Mouse (Mus musculus): Measurements from ENCODE around the gene Vapa.

Gene Vapa

DNA sequence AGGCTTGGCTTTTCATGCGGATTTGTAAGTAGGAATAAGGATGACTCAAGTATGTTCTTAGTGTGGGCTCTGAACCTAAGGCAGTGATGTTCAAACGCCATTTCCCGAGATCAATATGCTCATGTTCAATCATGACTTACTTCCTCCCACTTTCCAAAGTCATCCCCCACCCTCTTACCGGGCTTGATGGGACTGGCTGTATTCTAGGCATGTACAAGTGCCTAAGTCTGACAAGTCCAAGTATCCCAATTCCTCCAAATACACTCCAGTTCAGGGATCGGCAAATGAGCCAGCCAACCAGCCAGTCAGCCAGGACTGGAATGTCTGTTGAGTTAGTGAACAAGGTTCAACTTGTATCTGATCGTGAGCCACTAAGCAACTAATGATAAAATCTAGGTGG is 12.9 kb upstream of the Vapa start:
- no peak for DNase-seq (ENCODE audit: extremely low read depth, insufficient read length, low spot score)

DNA sequence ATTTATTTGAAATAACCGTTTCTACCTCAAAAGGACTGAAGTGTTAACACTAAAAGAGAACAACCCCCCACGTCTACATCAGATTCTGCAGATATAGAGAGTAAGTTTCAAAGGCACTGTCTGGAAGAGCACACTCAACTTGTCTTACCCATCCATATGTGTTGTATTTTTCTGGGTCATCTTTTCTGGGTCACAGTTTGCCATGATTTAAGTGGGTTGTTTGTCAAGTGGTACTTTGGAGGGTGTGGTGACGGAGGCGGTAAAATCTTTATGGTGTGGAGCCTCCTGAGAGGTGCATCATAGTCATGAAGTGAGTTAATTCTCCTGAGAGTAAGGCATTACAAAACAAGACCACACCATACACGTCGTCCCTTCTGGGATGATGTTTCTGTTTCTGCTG is 12.2 kb upstream of the Vapa start:
- DNase-seq (ENCODE audit: extremely low read depth, insufficient read length, low spot score), result no peak

DNA sequence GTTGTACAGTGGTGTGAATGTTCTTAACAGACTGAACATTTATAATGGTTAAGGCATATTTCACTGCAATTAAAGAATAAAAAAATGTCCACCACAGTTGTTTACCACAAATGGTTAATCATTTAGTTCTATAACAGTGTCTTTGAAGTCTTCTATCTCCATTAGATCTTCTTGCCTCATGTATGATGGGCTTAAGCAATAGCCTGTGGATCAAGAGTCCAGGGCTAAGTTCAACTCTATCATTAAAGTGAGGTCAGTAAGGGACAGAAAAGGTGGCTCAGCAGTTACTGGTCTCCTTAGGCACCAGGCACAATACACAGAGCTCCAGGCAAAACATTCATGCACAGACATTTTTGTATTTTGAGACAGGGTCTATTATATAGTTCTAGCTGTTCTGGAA is 9.8 kb upstream of the Vapa start:
- DNase-seq (ENCODE audit: extremely low read depth, insufficient read length, low spot score), result no peak

DNA sequence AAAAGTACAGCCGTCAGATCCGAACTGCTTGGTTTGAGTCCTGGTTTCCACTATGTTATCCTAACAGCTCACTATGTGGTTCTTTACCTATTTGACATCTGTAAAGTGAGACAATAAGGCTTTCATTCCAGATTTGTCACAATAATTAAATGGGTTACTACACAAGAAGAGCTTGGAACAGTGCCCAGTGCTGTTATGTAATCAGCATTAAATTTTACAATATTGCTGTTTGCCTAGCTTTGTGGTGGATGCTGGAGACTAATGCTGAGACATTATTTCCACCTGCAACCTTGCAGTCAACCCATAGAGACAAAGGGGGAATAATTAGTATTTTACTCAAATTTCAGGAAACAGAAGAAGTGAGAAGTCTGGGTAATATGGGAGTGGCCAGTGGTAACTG is 5.1 kb upstream of the Vapa start:
- no peak for DNase-seq (ENCODE audit: extremely low read depth, insufficient read length, low spot score)

DNA sequence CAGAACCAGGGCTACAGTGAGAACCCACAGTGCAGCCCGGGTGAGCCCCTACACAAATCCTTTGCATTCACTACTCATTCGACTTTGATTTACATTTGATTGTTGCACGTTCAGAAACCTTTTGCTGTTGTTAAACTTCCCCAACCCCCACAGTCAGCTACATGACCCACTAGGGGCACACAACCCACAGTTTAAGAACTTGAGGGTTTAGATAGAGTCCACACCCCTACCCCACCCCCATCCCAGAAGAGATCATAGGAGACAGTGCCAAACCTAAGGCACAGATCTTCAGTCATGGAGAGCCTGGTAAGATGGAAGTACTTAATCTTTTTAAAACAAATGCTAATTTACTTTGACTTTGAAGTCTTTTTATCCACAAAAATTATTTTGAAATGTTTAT is 2.3 kb upstream of the Vapa start:
- DNase-seq (ENCODE audit: extremely low read depth, insufficient read length, low spot score), result no peak

DNA sequence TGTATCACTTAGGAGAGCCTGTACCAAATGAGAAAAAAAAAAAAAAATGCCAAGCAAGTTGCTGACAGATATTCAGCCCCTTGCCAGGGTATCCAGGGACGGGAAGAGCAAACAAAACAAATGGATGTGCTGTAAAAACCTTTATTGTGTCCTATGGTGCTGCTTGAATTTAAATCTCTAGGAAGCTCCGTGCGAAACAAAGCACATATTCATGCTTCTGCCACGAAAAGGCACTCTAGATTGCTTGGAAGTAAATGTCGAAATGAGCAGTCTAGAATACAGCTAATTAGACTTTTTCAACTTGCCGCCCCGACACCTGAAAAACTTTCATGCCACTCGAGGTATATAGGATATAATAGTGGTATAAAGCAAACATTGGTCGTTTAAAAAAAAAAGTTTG is 1.1 kb upstream of the Vapa start:
- no peak for DNase-seq (ENCODE audit: extremely low read depth, insufficient read length, low spot score)

DNA sequence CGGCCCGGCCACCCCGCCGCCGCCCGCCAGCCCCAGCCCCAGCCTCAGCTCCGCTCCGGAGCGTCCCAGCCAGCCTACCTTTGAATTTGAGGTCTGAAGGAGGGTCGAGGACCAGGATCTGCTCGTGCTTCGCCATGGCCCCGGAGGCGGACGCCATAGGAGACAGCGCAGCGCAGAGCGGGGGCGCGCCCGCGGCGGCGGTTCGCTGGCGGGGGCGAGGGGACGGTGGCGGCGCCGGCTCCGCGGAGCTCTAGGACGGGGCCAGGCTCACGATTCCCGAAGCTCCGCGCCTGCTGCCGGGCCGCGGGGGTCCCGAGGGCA is 253 bp downstream of the Vapa start:
- DNase-seq (ENCODE audit: extremely low read depth, insufficient read length, low spot score), result no peak

DNA sequence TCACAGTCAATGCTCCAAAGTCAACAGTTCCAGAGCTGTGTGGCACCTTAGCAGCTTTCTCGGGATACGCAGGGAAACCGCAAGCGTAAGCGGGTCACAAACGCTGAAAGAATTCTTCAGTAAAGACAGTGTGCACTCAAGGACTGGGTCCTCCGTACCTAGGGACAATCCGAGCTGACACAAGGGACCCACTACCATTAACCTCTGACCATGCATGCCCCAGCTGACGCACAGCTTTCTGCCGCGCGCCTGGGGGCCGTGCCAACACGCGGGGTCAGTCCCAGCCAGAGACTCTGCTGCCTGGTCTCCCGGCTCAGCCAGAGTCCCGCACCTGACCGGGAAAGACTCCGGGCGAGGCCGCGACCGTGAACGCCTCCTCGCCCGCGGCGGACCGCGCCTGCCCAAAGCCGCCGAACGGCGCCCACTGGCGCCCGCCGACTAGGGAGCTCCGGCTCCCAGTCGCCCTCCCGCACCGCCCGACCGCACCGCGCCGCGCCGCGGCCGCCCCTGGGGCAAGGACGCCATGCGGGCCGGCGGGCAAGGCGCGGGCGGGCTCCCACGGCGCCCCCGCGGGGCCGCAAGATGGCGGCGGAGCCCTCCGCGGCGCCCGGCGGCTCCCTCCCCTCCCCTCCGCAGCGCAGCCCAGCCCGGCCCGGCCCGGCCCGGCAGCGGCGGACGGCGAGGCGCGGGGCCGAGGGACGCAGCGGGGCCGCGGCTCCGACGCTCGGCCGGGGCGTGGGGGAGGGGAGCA is 789 bp downstream of the Vapa start:
- DNase-seq (ENCODE audit: extremely low read depth, insufficient read length, low spot score), result peak; percentile 61

DNA sequence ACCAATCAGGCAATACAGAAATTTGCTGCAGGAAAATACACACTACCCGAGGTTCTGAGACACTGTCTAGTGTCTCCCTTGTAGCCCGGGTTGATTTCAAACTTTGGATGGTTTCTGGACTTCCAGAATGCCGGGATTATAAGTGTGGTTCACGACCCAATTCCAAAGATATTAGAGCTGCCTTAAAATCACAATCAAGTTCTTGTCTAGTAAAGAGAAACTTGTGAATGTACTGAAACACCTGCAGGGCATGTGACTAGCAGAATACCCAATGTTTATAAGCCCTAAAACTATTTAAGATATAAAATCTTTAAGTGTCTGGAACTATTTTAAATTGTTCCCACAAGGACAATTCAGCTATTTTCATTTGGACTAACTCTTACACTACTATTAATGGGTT is 1.6 kb downstream of the Vapa start:
- DNase-seq (ENCODE audit: extremely low read depth, insufficient read length, low spot score), result no peak

DNA sequence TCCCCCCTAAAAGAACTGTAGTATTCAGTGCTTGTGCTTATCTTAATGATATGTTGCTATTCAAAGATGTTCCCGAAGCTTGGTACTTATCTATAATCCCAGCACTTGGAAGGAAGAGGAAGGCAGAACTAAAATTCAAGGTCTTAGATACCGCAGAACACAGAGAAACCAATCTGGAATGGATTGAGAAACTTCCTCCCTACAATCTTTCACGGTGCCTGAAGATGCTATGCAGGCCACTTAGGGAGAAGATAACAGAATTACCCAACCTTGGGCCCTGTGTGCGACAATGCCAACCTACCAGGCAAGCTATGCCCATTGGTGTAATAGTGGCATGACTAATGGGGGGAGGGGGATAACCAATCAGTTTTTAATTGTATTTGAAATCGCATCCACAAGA is 4.6 kb downstream of the Vapa start:
- no peak for DNase-seq (ENCODE audit: extremely low read depth, insufficient read length, low spot score)

DNA sequence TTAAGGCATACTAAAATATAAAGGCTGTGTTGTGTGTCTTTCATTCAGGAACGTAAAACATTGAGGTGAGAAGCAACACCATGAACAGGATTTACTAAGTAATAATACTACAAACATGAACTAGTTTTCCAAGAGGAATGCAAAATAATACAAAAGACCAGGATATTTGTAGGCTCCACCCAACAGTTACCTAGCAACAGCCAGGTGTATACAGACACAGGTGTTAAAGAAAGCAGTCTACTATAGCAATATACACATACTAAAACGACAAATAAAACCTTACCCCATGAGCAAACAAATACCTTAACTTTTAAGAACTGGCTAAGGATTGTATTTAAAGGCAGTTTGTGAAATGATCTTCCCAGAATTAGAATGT is 5.1 kb downstream of the Vapa start:
- no peak for DNase-seq (ENCODE audit: extremely low read depth, insufficient read length, low spot score)

DNA sequence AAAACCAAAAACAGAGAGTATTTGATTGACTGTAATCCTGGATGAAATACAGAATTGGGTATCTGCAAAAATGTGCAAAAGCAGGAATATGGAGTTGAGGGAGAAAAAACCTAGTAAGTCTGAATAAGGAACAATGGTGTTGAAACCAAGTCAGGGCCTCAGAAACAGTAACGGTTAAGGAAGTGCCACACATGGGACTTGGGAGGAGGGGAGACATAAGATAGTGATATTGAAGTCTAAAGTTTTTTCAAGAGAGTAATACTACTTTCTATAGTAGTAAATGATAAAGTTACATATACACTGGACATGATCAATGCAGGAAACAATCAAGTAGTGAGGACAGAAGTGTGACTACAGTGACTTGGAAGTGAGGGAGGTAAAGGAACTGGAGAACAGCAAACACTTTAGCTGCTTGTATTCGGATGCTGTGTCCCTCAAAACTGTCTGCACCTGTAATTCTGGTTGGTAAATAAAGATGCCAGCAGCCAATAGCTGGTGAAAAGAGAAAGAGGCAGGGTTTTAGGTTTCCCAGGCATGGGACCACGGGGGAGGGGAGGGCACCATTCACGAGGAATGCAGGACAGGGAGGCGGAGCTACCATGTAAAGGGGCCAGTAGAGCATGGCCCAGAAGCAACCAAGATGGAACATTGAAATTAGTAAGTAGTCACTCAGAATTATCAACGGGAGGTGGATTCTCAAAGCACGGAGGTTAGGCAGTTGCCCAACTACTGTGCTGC is 5.6 kb downstream of the Vapa start:
- DNase-seq (ENCODE audit: extremely low read depth, insufficient read length, low spot score), result no peak

DNA sequence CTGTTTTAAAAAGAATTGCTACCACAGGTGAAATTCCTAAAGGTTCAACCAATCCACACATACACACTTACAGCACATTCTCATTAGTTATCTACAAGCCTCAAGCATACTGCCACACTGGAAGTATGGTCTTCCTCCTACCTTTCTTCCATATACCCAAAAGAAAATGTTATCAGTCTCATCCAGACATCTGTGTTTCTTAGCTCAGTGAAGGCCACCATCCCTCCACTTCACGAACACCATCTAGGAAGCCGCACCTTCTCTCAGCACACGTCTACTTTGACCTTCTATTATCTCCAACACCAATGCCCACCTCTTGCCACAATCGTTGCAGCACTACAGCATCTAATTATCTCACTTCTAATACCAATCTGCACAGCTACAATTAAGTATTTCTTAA is 7.3 kb downstream of the Vapa start:
- no peak for DNase-seq (ENCODE audit: extremely low read depth, insufficient read length, low spot score)

DNA sequence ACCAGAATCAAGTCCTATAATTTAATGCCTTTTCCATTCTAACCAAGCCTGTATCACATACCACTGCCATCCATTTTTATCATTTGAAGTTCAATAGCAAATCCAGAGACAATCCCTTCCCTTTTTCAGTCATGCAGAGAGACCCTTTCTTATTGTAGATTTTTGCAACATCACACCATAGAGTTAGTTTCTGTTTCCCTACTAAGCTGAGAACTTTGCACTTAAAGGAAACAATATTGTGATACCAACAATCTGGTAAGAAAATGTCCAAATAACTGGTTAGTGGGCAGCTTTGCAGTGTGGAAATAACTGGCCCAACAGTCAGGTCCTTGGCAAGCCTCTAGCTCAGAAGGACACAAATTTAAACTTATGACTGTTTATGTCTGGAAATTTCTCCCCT is 8.5 kb downstream of the Vapa start:
- DNase-seq (ENCODE audit: extremely low read depth, insufficient read length, low spot score), result no peak

DNA sequence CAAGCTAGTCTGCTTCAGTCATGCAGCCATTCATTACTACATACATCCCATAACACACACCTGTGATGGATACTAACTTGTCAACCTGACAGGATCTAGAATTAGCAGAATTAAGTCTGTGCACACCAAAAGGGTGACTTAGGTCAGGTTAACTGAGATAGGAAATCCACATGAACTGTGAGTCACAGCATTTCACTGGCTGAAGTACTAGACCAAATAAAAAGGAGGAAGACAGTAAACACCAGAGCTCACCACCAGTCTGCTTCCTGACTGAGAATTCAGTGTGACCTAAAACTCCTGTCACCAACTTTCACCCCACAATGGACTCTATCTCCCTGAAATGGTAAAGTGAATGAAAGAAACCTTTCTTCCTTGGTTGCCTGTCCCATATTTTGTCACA is 9.0 kb downstream of the Vapa start:
- no peak for DNase-seq (ENCODE audit: extremely low read depth, insufficient read length, low spot score)

DNA sequence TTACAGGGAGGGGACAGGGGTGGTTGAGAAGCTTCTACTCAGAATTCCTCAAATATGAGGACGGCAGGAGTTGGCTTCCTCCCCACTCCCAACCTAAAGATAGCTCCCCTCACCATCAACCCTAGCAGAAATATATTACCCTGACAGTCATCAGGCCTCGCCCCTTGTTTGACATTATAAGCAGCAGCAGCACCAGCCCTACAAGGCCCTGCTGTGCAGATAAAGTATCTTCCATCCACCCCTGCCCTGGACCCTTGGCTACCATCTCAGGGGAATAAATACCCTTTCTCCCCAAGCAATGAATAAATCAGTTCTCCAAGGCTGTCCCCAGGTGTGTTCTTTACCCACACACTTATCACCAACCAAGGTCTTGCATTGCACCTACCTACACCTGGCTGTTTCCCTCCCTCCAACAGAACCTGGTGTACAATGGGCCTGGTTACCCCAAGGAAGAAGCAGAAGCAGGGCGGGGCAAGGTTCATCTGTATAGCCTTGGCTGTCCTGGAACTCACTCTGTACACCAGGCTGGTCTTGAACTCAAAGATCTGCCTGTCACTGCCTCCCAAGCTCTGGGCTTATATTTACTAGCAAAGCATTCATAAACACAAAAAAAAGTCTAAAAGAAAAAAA is 15.4 kb downstream of the Vapa start:
- DNase-seq (ENCODE audit: extremely low read depth, insufficient read length, low spot score), result no peak

DNA sequence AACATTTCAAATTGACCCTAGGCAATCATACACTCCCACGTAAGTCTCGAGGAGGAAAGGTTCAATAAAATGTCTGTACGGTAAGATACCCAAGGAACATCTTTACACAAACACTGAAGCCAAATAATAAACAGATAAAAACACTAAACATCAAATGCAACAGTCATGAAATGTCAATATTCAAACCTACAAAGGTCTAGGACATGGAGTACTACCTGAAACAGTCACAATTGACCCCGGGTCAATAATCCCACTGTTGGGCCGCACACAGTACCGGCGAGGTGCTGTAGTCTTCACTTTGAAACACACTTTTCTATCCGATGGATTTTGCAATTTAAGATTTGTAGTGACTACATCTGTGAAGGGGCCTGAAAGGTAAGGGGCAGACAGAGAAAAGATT is 18.7 kb downstream of the Vapa start:
- no peak for DNase-seq (ENCODE audit: extremely low read depth, insufficient read length, low spot score)

DNA sequence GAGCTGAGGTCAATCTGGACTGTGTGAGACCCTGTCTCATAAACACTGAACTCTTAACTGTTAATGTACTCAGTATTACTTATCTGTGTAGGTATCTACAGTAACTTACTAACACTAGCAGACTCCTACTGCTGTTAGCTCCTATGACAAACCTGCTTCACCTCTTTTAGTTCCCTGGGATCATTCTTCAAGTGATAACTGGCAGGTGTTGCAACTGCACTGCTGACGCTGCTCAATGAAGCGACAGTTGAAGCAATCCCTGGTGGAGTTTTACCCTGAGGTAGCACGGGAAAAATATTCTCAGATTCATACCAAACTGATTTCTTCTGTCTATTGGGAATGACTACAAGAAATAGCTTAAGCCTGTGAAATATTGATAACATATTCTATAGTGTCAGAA is 26.5 kb downstream of the Vapa start:
- DNase-seq (ENCODE audit: extremely low read depth, insufficient read length, low spot score), result no peak

DNA sequence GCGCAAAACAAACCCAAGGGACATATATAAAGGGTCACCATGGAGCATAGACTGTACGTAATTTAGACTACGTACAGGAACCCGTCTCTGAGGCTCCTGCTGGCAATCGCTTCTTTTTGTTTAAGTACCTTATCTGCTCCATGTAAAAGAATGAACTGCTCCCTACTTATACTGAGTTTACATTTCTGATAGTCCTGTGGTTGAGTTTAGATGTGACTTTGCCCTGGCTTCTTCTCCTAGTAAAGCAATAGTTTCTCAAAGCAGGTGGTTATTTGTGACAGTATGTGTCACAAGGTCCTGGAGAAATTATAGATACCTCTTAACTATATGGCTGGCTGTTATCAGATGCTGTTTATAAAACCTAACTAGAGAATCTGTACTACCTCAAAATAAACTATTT is 31.9 kb downstream of the Vapa start:
- no peak for DNase-seq (ENCODE audit: extremely low read depth, insufficient read length, low spot score)

DNA sequence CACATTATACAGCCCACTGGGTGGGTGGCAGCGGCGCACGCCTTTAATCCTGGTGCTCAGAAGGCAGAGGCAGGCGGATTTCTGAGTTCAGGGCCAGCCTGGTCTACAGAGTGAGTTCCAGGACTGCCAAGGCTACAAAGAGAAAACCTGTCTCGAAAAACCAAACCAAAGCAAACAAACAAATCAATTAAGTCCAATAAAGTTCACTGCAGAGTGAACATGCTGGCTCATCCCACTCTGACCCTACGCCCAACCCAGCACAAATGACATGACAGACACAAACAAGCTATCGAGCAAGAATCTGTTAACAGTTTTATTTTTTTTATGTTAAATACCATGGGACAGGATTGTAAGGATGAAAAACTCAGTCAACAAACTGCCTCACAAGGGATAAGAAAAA is 33.6 kb downstream of the Vapa start:
- no peak for DNase-seq (ENCODE audit: extremely low read depth, insufficient read length, low spot score)

DNA sequence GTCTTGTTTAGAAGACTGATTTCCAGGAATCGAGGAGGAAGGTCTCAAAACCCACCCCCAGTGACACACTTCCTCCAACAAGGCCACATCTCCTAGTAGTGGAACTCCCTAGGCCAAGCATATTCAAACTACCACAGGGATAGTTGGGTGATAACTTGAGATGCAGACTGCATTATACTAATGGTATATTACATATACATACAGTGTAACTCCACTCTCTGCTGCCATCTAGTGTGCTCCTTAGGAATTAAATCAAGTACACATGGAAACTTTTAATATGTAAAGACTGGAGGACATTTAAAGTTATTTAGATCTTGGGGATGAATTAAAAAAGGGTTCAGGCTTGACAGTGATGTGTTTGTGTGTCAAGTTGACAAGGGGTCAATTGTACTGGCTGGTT is 38.0 kb downstream of the Vapa start:
- no peak for DNase-seq (ENCODE audit: extremely low read depth, insufficient read length, low spot score)

DNA sequence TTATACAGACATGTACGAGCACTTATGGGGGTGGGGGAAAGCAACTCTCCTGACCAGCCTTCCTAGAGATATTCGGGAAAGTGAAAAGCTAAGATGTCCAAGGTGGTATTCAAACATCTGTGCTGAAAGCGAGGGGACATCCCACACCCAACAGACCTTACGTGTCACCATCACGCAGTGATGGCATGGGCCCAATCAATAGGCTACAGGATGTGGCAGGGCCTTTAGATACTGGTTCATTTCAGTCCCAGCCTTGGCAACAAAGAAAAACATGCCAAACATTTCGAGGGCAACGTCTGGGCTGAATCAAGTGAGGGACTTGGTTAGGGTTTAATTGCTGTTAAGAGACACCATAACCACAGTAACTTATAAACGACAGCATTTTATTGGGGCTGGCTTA is 38.5 kb downstream of the Vapa start:
- no peak for DNase-seq (ENCODE audit: extremely low read depth, insufficient read length, low spot score)
